Mouse (Mus musculus) ES-E14 (cell line): ENCODE results near the gene Rplp2. TPM values are rescaled to one million over a fixed set of nuclear protein-coding genes. Genes with fewer than 3 reads are reported as not detected.

ENCODE experiments used
- DNase-seq: peaks from one replicate; pipeline ENCODE4 v3.0.0-alpha.2; 2013; ENCODE audit warnings: low read depth, low spot score
- H3K27ac ChIP-seq: 2 replicates; pipeline ENCODE4 v1.5.1; 2012; ENCODE audit warnings: low read depth, mild to moderate bottlenecking, low read length, moderate library complexity, mixed read lengths; ENCODE audit not compliant: poor library complexity, insufficient read depth, severe bottlenecking
- H3K36me3 ChIP-seq: 2 replicates; pipeline ENCODE4 v1.6.1; 2012; ENCODE audit warnings: mild to moderate bottlenecking, low read length, moderate library complexity, mixed read lengths; ENCODE audit not compliant: control insufficient read depth, poor library complexity, insufficient read depth, severe bottlenecking
- H3K4me1 ChIP-seq, 2 experiments: fragments of 150-350 bp in 1 of 2; sonication (generic) in 1 of 2; 2 replicates each; pipeline ENCODE4 v1.6.1; 2012; ENCODE audit warnings: low read length in 2 of 2, mild to moderate bottlenecking in 1 of 2, mixed read lengths in 1 of 2; ENCODE audit not compliant: control insufficient read depth in 2 of 2, insufficient read depth in 2 of 2, poor library complexity in 1 of 2
- H3K4me3 ChIP-seq, 2 experiments: fragments of 150-350 bp in 1 of 2; sonication (generic) in 1 of 2; 2 replicates each; pipeline ENCODE4 v1.5.1; 2012; ENCODE audit warnings: low read length in 2 of 2, low read depth in 1 of 2, mild to moderate bottlenecking in 1 of 2, mixed read lengths in 1 of 2; ENCODE audit not compliant: insufficient read depth in 1 of 2, poor library complexity in 1 of 2, severe bottlenecking in 1 of 2
- H3K9ac ChIP-seq: 2 replicates; pipeline ENCODE4 v1.6.1; 2012; ENCODE audit warnings: low read depth, mild to moderate bottlenecking, low read length, mixed read lengths; ENCODE audit not compliant: poor library complexity, insufficient read depth, severe bottlenecking
- H3K9me3 ChIP-seq: fragments of 150-350 bp; sonication (generic); 2 replicates; pipeline ENCODE4 v1.6.1; 2012; ENCODE audit warnings: low read depth, mild to moderate bottlenecking, low read length; ENCODE audit not compliant: control insufficient read depth, insufficient read depth
- CHD2 ChIP-seq: IDR thresholded peaks from 2 replicates; pipeline ENCODE4 v1.6.1; 2014; ENCODE audit warnings: mild to moderate bottlenecking, low read depth, low read length, inconsistent platforms
- HCFC1 ChIP-seq: IDR thresholded peaks from 2 replicates; pipeline ENCODE4 v1.6.1; 2012; ENCODE audit warnings: low read length, inconsistent platforms, borderline replicate concordance; ENCODE audit not compliant: insufficient read depth
- MAFK ChIP-seq: IDR thresholded peaks from 2 replicates; pipeline ENCODE4 v1.6.1; 2014; ENCODE audit warnings: mild to moderate bottlenecking, low read depth, low read length, inconsistent platforms; ENCODE audit not compliant: insufficient read depth
- ZC3H11A ChIP-seq: IDR thresholded peaks from 2 replicates; pipeline ENCODE4 v1.6.1; 2012; ENCODE audit warnings: low read depth, mild to moderate bottlenecking, inconsistent platforms, low read length, borderline replicate concordance
- ZNF384 ChIP-seq: IDR thresholded peaks from 2 replicates; pipeline ENCODE4 v1.6.1; 2012; ENCODE audit warnings: low read depth, low read length, inconsistent platforms
- in situ Hi-C, 2 experiments: fragments of 600-800 bp; cut with MboI; formaldehyde crosslinking; loops; one replicate each; pipeline ENCODE4 v1.15.1; 2025; ENCODE audit warnings: low sequenced_read_pairs in 2 of 2, inconsistent platforms in 1 of 2; ENCODE audit not compliant: unreplicated experiment in 2 of 2
- total RNA-seq: library from RNA; depleted of rRNA; stranded (reverse); fragments of 300-350 nt; gene quantifications from 2 replicates; pipeline ENCODE4 v1.2.3, GENCODE M21; 2012

The Rplp2 gene
- total RNA-seq, 1 experiment: 3,085 TPM

- peak overlapping the region; percentile 63 to 65 for H3K4me3 ChIP-seq
- no peak for TF ChIP-seq ZNF384
- no peak for TF ChIP-seq HCFC1
- H3K4me1 ChIP-seq: peaks cover 4 to 40% of the 10 kb centered on the region in 2 experiments; a peak in 3 of 4 replicates
- DNase-seq: no peak
- no peaks in the 10 kb centered on the region for H3K36me3 ChIP-seq
- in situ Hi-C loops: no loop called here
- H3K9ac ChIP-seq: peak overlapping the region; percentile 67
- H3K27ac ChIP-seq: no peak overlapping the region
- H3K9me3 ChIP-seq: no peaks in the 10 kb centered on the region
Observed at GRCm38 (mm10) chr7:141461521-141462332, 14.6 kb downstream of the Rplp2 start.

GRCm38 (mm10) chr7:141462333-141462821 lies 15.2 kb downstream of the Rplp2 start:
- no peaks in the 10 kb centered on the region for H3K9me3 ChIP-seq
- DNase-seq: no peak
- H3K9ac ChIP-seq: peak overlapping the region; percentile 60
- H3K27ac ChIP-seq: no peak overlapping the region
- no peaks in the 10 kb centered on the region for H3K36me3 ChIP-seq
- peaks cover 4 to 43% of the 10 kb centered on the region in 2 experiments; a peak in 3 of 4 replicates for H3K4me1 ChIP-seq
- in situ Hi-C loops: no loop called here
- TF ChIP-seq MAFK (no peak), ZC3H11A (no peak), CHD2 (no peak), HCFC1 (no peak), ZNF384 (no peak)
- peak overlapping the region; percentile 63 to 65; a peak in 2 of 4 replicates for H3K4me3 ChIP-seq

- no peak overlapping the region for H3K27ac ChIP-seq
- DNase-seq: no peak
- in situ Hi-C loops: no loop called here
Observed at GRCm38 (mm10) chr7:141463824-141464602, 16.8 kb downstream of the Rplp2 start.

GRCm38 (mm10) chr7:141464603-141465201 lies 17.5 kb downstream of the Rplp2 start:
- Histone ChIP-seq H3K27ac (no peak overlapping the region), H3K4me3 (peak overlapping the region; percentile 45 to 60), H3K36me3 (peaks cover 6% of the 10 kb centered on the region; the same call in 1 of the 2 replicates), H3K9me3 (no peaks in the 10 kb centered on the region), H3K4me1 (peaks cover 4 to 48% of the 10 kb centered on the region in 2 experiments; a peak in 3 of 4 replicates), H3K9ac (peak overlapping the region; percentile 43; the same call in 1 of the 2 replicates)
- in situ Hi-C loops: no loop called here
- TF ChIP-seq HCFC1: no peak
- no peak for TF ChIP-seq ZNF384
- no peak for DNase-seq

More at GRCm38 (mm10) chr7:141463824-141464602, 16.8 kb downstream of the Rplp2 start:
- no peaks in the 10 kb centered on the region for H3K36me3 ChIP-seq
- TF ChIP-seq MAFK (no peak), CHD2 (no peak), HCFC1 (no peak), ZNF384 (no peak)
- peaks cover 4 to 47% of the 10 kb centered on the region in 2 experiments; a peak in 3 of 4 replicates for H3K4me1 ChIP-seq
- H3K4me3 ChIP-seq: peak overlapping the region; percentile 45 to 60; a peak in 3 of 4 replicates
- H3K9ac ChIP-seq: peak overlapping the region; percentile 43; the same call in 1 of the 2 replicates
- no peaks in the 10 kb centered on the region for H3K9me3 ChIP-seq
